Mouse (Mus musculus): Measurements from ENCODE around the gene Gm49450. TPM values are rescaled to one million over a fixed set of nuclear protein-coding genes. Genes with fewer than 3 reads are reported as not detected.

Gm49450 gene
- polyA plus RNA-seq, 1 experiment: 0.22 TPM

DNA sequence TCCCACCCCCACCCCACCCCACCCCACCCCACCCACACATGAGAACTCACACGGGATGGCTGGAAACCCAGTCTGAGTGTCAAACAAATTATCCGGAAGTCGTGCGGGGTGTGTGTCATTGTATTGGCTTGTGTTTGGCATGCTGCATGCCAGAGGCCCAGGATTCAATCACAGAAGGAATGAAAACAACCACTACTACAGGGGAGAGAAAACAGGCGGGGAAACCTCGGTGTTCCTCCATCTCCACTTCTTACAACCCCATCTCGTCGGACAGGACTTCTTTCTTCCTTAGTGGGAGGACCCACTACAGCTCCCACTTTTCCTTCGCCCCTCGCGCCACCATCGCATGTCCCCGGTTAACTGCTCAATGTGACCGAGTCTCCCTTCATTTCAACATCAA is 36.3 kb downstream of the Gm49450 start:
- Histone ChIP-seq H3K4me3 (ENCODE audit: insufficient read depth, poor library complexity, severe bottlenecking) (peak overlapping the region; percentile 78), H3ac (ENCODE audit: control insufficient read depth, insufficient read length, low read depth) (peak overlapping the region; percentile 32), H3K27me3 (ENCODE audit: control insufficient read depth, insufficient read depth, insufficient read length) (no peaks in the 10 kb centered on the region), H3K36me3 (ENCODE audit: control insufficient read depth, insufficient read depth) (peaks cover 19% of the 10 kb centered on the region), H3K79me2 (ENCODE audit: control insufficient read depth, insufficient read depth) (peaks cover 34% of the 10 kb centered on the region), H3K79me3 (ENCODE audit: low read depth) (no peaks in the 10 kb centered on the region)
- TF ChIP-seq CEBPB (IDR thresholded peaks at IDR 0.05; ENCODE audit: low read depth) (no peak), MYOG (IDR thresholded peaks at IDR 0.05; ENCODE audit: control insufficient read depth, extremely low read depth, insufficient read length) (no peak), FOSL1 (IDR thresholded peaks at IDR 0.05; ENCODE audit: insufficient read depth, low read length, poor library complexity, severe bottlenecking) (no peak), MAX (IDR thresholded peaks at IDR 0.05) (peak; percentile 55), CTCF (IDR thresholded peaks at IDR 0.05; ENCODE audit: control insufficient read depth, insufficient read depth, insufficient read length) (no peak)

DNA sequence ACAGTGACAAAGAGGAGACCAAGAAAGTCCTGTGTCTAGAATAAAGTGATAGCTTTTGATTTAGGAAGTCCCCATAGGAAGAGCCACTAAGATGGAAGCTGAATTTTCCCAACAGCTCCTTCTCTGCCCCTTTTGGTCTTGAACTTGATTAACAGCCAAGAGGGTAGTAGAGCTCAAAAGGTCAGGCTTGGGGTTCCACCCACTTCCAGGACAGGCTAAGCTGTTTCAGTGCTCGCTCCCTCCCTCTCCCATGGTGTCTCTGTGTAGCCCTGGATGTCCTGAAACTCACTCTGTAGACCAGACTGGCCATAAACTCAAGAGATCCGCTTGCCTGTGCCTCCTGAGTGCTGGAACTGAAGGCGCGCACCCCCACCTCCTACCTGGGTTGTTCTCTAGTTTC is 37.3 kb downstream of the Gm49450 start:
- Histone ChIP-seq H3K79me2 (ENCODE audit: control insufficient read depth, insufficient read depth) (peaks cover 34% of the 10 kb centered on the region), H3ac (ENCODE audit: control insufficient read depth, insufficient read length, low read depth) (no peak overlapping the region), H3K27me3 (ENCODE audit: control insufficient read depth, insufficient read depth, insufficient read length) (no peaks in the 10 kb centered on the region), H3K79me3 (ENCODE audit: low read depth) (no peaks in the 10 kb centered on the region), H3K36me3 (ENCODE audit: control insufficient read depth, insufficient read depth) (peaks cover 30% of the 10 kb centered on the region), H3K4me3 (ENCODE audit: insufficient read depth, poor library complexity, severe bottlenecking) (no peak overlapping the region)
- no peak for TF ChIP-seq MYOD1 (IDR thresholded peaks at IDR 0.05; ENCODE audit: control insufficient read depth, insufficient read length, low read depth)
- TF ChIP-seq FOSL1 (IDR thresholded peaks at IDR 0.05; ENCODE audit: insufficient read depth, low read length, poor library complexity, severe bottlenecking): no peak
- no peak for TF ChIP-seq MAX (IDR thresholded peaks at IDR 0.05)
- no peak for TF ChIP-seq USF1 (IDR thresholded peaks at IDR 0.05; ENCODE audit: low read depth)
- no peak for TF ChIP-seq CEBPB (IDR thresholded peaks at IDR 0.05; ENCODE audit: low read depth)
- TF ChIP-seq CTCF (IDR thresholded peaks at IDR 0.05; ENCODE audit: control insufficient read depth, insufficient read depth, insufficient read length): no peak
- TF ChIP-seq MYOG (IDR thresholded peaks at IDR 0.05; ENCODE audit: control insufficient read depth, extremely low read depth, insufficient read length): no peak

DNA sequence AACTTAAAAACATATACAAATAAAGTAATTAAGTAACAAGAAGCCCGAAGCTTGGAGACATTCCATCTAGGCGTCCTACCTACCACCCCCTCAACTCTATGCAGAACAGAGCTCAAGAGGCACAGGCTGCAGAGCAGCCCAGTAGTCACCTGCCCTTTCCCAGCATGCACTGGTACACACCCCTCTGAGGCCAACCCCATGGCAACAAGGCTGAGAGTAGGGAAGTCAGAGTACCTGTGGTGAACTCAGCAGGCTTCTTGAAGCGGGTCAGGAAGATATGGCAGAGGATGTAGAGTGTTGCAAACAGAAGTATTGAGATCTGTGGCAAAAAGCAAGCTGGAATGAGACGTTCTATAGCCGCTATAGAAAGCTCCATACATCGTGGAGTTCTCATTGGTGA is 38.4 kb downstream of the Gm49450 start:
- no peak overlapping the region for H3K4me3 ChIP-seq (ENCODE audit: insufficient read depth, poor library complexity, severe bottlenecking)
- H3K79me2 ChIP-seq (ENCODE audit: control insufficient read depth, insufficient read depth): peaks cover 34% of the 10 kb centered on the region
- H3ac ChIP-seq (ENCODE audit: control insufficient read depth, insufficient read length, low read depth): no peak overlapping the region
- H3K27me3 ChIP-seq (ENCODE audit: control insufficient read depth, insufficient read depth, insufficient read length): no peaks in the 10 kb centered on the region
- TF ChIP-seq USF1 (IDR thresholded peaks at IDR 0.05; ENCODE audit: low read depth) (no peak), MAX (IDR thresholded peaks at IDR 0.05) (no peak), FOSL1 (IDR thresholded peaks at IDR 0.05; ENCODE audit: insufficient read depth, low read length, poor library complexity, severe bottlenecking) (no peak), MYOD1 (IDR thresholded peaks at IDR 0.05; ENCODE audit: control insufficient read depth, insufficient read length, low read depth) (no peak), MYOG (IDR thresholded peaks at IDR 0.05; ENCODE audit: control insufficient read depth, extremely low read depth, insufficient read length) (no peak), CTCF (IDR thresholded peaks at IDR 0.05; ENCODE audit: control insufficient read depth, insufficient read depth, insufficient read length) (no peak), CEBPB (IDR thresholded peaks at IDR 0.05; ENCODE audit: low read depth) (no peak)
- H3K79me3 ChIP-seq (ENCODE audit: low read depth): no peaks in the 10 kb centered on the region
- peaks cover 41% of the 10 kb centered on the region for H3K36me3 ChIP-seq (ENCODE audit: control insufficient read depth, insufficient read depth)

DNA sequence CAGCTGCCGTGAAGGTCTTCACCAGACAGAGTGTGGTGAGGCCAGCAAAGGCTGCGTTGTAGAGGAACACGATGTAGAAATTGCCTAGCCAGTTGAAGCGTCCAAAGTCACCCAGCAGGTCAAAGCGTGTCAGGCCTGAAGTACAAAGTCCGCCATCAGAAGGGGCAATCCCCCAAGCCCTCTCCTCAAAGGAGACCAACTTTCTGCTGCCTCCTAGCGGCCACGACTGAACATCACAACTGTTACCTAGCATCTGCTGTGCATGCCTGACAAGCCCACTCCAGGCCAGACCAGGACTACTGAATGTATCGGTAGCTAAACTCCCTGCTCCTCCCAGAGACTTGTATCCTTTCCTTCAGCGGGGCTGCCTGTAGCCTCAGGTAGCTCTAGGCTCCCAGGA is 48.7 kb downstream of the Gm49450 start:
- Histone ChIP-seq H3K4me3 (ENCODE audit: insufficient read depth, poor library complexity, severe bottlenecking) (no peak overlapping the region), H3K27me3 (ENCODE audit: control insufficient read depth, insufficient read depth, insufficient read length) (no peaks in the 10 kb centered on the region), H3K79me3 (ENCODE audit: low read depth) (no peaks in the 10 kb centered on the region), H3K36me3 (ENCODE audit: control insufficient read depth, insufficient read depth) (peaks cover 11% of the 10 kb centered on the region), H3K79me2 (ENCODE audit: control insufficient read depth, insufficient read depth) (no peaks in the 10 kb centered on the region), H3ac (ENCODE audit: control insufficient read depth, insufficient read length, low read depth) (no peak overlapping the region)
- TF ChIP-seq USF1 (IDR thresholded peaks at IDR 0.05; ENCODE audit: low read depth): no peak
- no peak for TF ChIP-seq CEBPB (IDR thresholded peaks at IDR 0.05; ENCODE audit: low read depth)
- no peak for TF ChIP-seq MAX (IDR thresholded peaks at IDR 0.05)
- no peak for TF ChIP-seq FOSL1 (IDR thresholded peaks at IDR 0.05; ENCODE audit: insufficient read depth, low read length, poor library complexity, severe bottlenecking)
- peak; percentile 66 for TF ChIP-seq CTCF (IDR thresholded peaks at IDR 0.05; ENCODE audit: control insufficient read depth, insufficient read depth, insufficient read length)
- TF ChIP-seq MYOD1 (IDR thresholded peaks at IDR 0.05; ENCODE audit: control insufficient read depth, insufficient read length, low read depth): no peak

DNA sequence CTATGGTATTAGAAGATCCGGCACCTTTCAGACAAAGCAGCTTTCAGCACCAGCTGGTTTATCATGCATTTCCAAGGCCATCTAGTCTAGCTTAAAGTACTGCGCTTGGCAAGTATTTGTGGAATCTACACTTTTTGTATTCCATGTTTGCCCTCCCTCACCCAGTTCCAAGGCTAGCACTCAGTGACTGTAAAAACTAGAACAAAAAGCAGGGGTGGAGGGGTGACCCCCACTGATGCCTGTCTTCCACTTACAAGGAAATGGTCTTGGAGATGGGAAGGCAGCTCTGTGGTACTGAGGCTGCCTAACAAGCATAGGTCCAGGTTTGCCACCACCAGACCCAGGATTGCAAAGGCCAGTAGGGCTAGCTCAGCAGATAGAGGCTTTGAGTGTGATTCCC is 50.8 kb downstream of the Gm49450 start:
- Histone ChIP-seq H3K79me3 (ENCODE audit: low read depth) (no peaks in the 10 kb centered on the region), H3K27me3 (ENCODE audit: control insufficient read depth, insufficient read depth, insufficient read length) (peaks cover 7% of the 10 kb centered on the region), H3K36me3 (ENCODE audit: control insufficient read depth, insufficient read depth) (no peaks in the 10 kb centered on the region), H3ac (ENCODE audit: control insufficient read depth, insufficient read length, low read depth) (no peak overlapping the region), H3K4me3 (ENCODE audit: insufficient read depth, poor library complexity, severe bottlenecking) (no peak overlapping the region), H3K79me2 (ENCODE audit: control insufficient read depth, insufficient read depth) (no peaks in the 10 kb centered on the region)
- TF ChIP-seq FOSL1 (IDR thresholded peaks at IDR 0.05; ENCODE audit: insufficient read depth, low read length, poor library complexity, severe bottlenecking) (no peak), MYOG (IDR thresholded peaks at IDR 0.05; ENCODE audit: control insufficient read depth, extremely low read depth, insufficient read length) (no peak), USF1 (IDR thresholded peaks at IDR 0.05; ENCODE audit: low read depth) (no peak), CEBPB (IDR thresholded peaks at IDR 0.05; ENCODE audit: low read depth) (no peak), MYOD1 (IDR thresholded peaks at IDR 0.05; ENCODE audit: control insufficient read depth, insufficient read length, low read depth) (no peak), MAX (IDR thresholded peaks at IDR 0.05) (no peak), CTCF (IDR thresholded peaks at IDR 0.05; ENCODE audit: control insufficient read depth, insufficient read depth, insufficient read length) (no peak)

DNA sequence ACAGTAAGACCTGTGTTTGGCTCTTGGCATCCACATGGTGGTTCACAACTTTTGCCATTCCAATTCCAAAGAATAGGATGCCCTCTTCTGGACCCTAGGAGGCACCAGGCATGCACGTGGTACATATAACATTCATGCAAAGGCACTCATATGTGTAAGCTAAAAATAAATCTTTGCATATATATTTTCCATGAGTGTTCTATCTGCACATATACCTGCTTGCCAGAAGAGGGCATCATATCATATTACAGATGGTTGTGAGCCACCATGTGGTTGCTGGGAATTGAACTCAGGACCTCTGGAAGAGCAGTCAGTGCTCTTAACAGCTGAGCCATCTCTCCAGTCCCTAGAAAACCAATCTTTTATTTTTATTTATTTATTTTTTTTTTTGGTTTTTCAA is 51.8 kb downstream of the Gm49450 start:
- no peaks in the 10 kb centered on the region for H3K79me3 ChIP-seq (ENCODE audit: low read depth)
- no peaks in the 10 kb centered on the region for H3K79me2 ChIP-seq (ENCODE audit: control insufficient read depth, insufficient read depth)
- H3K4me3 ChIP-seq (ENCODE audit: insufficient read depth, poor library complexity, severe bottlenecking): no peak overlapping the region
- H3K27me3 ChIP-seq (ENCODE audit: control insufficient read depth, insufficient read depth, insufficient read length): peaks cover 11% of the 10 kb centered on the region
- TF ChIP-seq CEBPB (IDR thresholded peaks at IDR 0.05; ENCODE audit: low read depth) (no peak), MAX (IDR thresholded peaks at IDR 0.05) (no peak), CTCF (IDR thresholded peaks at IDR 0.05; ENCODE audit: control insufficient read depth, insufficient read depth, insufficient read length) (no peak), MYOD1 (IDR thresholded peaks at IDR 0.05; ENCODE audit: control insufficient read depth, insufficient read length, low read depth) (no peak), USF1 (IDR thresholded peaks at IDR 0.05; ENCODE audit: low read depth) (no peak), MYOG (IDR thresholded peaks at IDR 0.05; ENCODE audit: control insufficient read depth, extremely low read depth, insufficient read length) (no peak), FOSL1 (IDR thresholded peaks at IDR 0.05; ENCODE audit: insufficient read depth, low read length, poor library complexity, severe bottlenecking) (no peak)
- no peaks in the 10 kb centered on the region for H3K36me3 ChIP-seq (ENCODE audit: control insufficient read depth, insufficient read depth)
- no peak overlapping the region for H3ac ChIP-seq (ENCODE audit: control insufficient read depth, insufficient read length, low read depth)
